Mouse (Mus musculus) right cerebral cortex, adult 2 months (tissue): ENCODE data around the gene Eif1ax.
A peak's percentile ranks its signal among the peaks of the same experiment; 100 is the strongest.
"Not testable (repeated sequence)": the region's sequence is repeated elsewhere in the genome, so short reads cannot be mapped to it uniquely, and the experiment has no call there.

Experiments used
- DNase-seq, 2 experiments: peaks; one replicate each; pipeline ENCODE4 v3.0.0; 2021 to 2022; ENCODE audit warnings: low spot score in 2 of 2

Gene Eif1ax

GRCm38 (mm10) chrX:159371831-159372752 lies at the start of gene Eif1ax:
Gene Eif1ax, plus strand, starts transcription at chrX:159372178.
- peak; percentile 46 to 48 for DNase-seq

- DNase-seq, result no peak
These were observed 7.5 kb upstream of the Eif1ax start for GRCm38 (mm10) chrX:159364506-159364905.

GRCm38 (mm10) chrX:159372753-159373144 lies 771 bp downstream of the Eif1ax start:
- DNase-seq, result no peak

GRCm38 (mm10) chrX:159387105-159387504 lies 15.1 kb downstream of the Eif1ax start:
- DNase-seq, result no peak

GRCm38 (mm10) chrX:159388953-159389352 lies 17.0 kb downstream of the Eif1ax start:
- DNase-seq, result no peak

- DNase-seq, result no peak
These were observed 18.5 kb downstream of the Eif1ax start for GRCm38 (mm10) chrX:159390347-159390962.

- no peak for DNase-seq
These were observed 19.3 kb downstream of the Eif1ax start for GRCm38 (mm10) chrX:159391239-159391638.

- DNase-seq, result peak in 1 of 2 experiments; percentile 13
These were observed 37.3 kb downstream of the Eif1ax start for GRCm38 (mm10) chrX:159409253-159409652.

GRCm38 (mm10) chrX:159414130-159414828 lies 42.3 kb downstream of the Eif1ax start, which contains the start of gene Map7d2:
Gene Map7d2, plus strand, starts transcription at chrX:159414572.
- DNase-seq, result peak; percentile 44 to 49

- peak; percentile 11 to 14 for DNase-seq
These were observed 43.1 kb downstream of the Eif1ax start for GRCm38 (mm10) chrX:159414829-159415673.

- DNase-seq, result not testable (repeated sequence)
These were observed 58.5 kb downstream of the Eif1ax start for GRCm38 (mm10) chrX:159430507-159430906.
